Mouse (Mus musculus) lung, embryonic 16.5 days (tissue): ENCODE data around the gene Khnyn. TPM values are rescaled to one million over a fixed set of nuclear protein-coding genes. Genes with fewer than 3 reads are reported as not detected.
A peak's percentile ranks its signal among the peaks of the same experiment; 100 is the strongest.

Experiments
- ATAC-seq: fragments of 200-750 bp; cut with Nextera tagmentation; 2 replicates; pipeline ENCODE4 v1.8.0; 2017; ENCODE audit warnings: low read depth, mild to moderate bottlenecking, moderate library complexity
- H3K27ac ChIP-seq: fragments of 300-500 bp; sonication (generic); 2 replicates; pipeline ENCODE4 v1.5.1; 2014; ENCODE audit warnings: mild to moderate bottlenecking, control low read depth, low read length
- H3K27me3 ChIP-seq: fragments of 300-500 bp; sonication (generic); 2 replicates; pipeline ENCODE4 v1.6.1; 2014; ENCODE audit warnings: low read depth, low read length, mixed read lengths; ENCODE audit not compliant: control insufficient read depth, insufficient read depth
- H3K36me3 ChIP-seq: fragments of 300-500 bp; sonication (generic); 2 replicates; pipeline ENCODE4 v1.6.1; 2014; ENCODE audit warnings: low read length; ENCODE audit not compliant: control insufficient read depth, insufficient read depth
- H3K4me1 ChIP-seq: fragments of 300-500 bp; sonication (generic); replicated peaks from 2 replicates; pipeline ENCODE4 v1.6.1; 2014; ENCODE audit warnings: low read length, mixed read lengths; ENCODE audit not compliant: control insufficient read depth, insufficient read depth
- H3K4me2 ChIP-seq: fragments of 300-500 bp; sonication (generic); 2 replicates; pipeline ENCODE4 v1.6.1; 2014; ENCODE audit warnings: low read depth, low read length, control low read depth
- H3K4me3 ChIP-seq: fragments of 300-500 bp; sonication (generic); 2 replicates; pipeline ENCODE4 v1.5.1; 2014; ENCODE audit warnings: mild to moderate bottlenecking, low read length, control low read depth
- H3K9ac ChIP-seq: fragments of 300-500 bp; sonication (generic); 2 replicates; pipeline ENCODE4 v1.6.1; 2014; ENCODE audit warnings: low read length, control low read depth
- H3K9me3 ChIP-seq: fragments of 300-500 bp; sonication (generic); 2 replicates; pipeline ENCODE4 v1.6.1; 2016; ENCODE audit warnings: low read length; ENCODE audit not compliant: control insufficient read depth
- WGBS: fragments of 180-500 bp; shearing (Covaris S2); extraction: QIAGEN DNeasy Blood & Tissue Kit; methylation state at CpG from one replicate; pipeline ENCODE4 v1.1.7; 2014; 5-methylcytosine and 5-hydroxymethylcytosine counted together
- polyA plus RNA-seq: library from polyadenylated mRNA; unstranded; fragments of >200 nt; fragmentation: Nextera tagmentation; extraction: Ambion mirVana; gene quantifications from 2 replicates; pipeline ENCODE4 v1.2.1, GENCODE M21; 2015

The Khnyn gene
- polyA plus RNA-seq, 1 experiment from 2014 or later = 17.8 TPM

DNA sequence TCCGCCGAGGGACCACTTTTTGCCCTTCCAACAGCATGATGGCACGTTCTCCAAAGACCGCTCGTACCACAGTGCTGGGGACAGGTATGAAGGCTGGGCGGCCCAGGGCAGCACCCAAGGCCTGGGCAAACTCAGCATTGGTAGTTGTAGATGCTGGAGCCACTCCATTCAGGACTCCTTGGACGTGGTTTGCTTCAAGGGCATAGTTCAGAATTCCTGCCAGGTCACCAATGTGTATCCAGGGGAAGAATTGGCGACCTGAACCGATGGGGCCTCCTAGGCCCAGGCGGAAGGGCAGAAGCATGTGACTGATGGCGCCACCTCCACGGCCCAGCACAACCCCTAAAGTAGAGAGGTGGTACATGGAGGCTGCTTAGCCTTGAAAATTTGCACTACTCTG, 12.9 kb downstream of the Khnyn start:
- no peaks in the 10 kb centered on the region for H3K27me3 ChIP-seq
- 90% methylated on average over 12 of the region's 12 CpGs for WGBS
- H3K4me3 ChIP-seq = no peak overlapping the region
- no peaks in the 10 kb centered on the region for H3K9me3 ChIP-seq
- peaks cover 9% of the 10 kb centered on the region; the same call in 1 of the 2 replicates for H3K4me1 ChIP-seq
- no peak overlapping the region for H3K9ac ChIP-seq
- H3K4me2 ChIP-seq = no peak overlapping the region
- peaks cover 38% of the 10 kb centered on the region for H3K36me3 ChIP-seq
- H3K27ac ChIP-seq = no peak overlapping the region
- no peak for ATAC-seq

DNA sequence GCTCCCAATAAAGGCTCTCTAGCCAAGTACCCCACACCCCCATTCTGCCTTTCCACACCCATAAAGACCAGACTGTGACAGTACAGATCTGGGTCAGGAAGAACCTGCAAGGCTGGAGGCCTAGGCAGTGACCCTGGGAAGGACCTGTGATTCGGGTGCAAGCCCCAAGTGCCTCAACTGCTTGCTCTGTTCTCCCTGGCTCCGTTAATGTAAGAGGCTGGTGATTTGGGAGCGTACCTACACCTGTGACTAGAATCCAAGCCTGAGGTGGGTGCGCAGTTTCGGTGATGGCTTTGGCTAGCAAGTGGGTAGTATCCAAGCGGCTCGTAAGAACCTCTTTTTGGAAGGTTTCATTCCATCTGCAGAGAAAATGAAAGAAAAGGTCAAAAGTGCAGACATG, 14.2 kb downstream of the Khnyn start:
- H3K4me2 ChIP-seq = peak overlapping the region; percentile 95
- H3K27me3 ChIP-seq = no peaks in the 10 kb centered on the region
- H3K9me3 ChIP-seq = no peaks in the 10 kb centered on the region
- no peak overlapping the region for H3K9ac ChIP-seq
- H3K4me3 ChIP-seq = no peak overlapping the region
- H3K4me1 ChIP-seq = peaks cover 9% of the 10 kb centered on the region; the same call in 1 of the 2 replicates
- ATAC-seq = no peak
- 84% methylated on average over 7 of the region's 7 CpGs for WGBS
- H3K27ac ChIP-seq = no peak overlapping the region
- peaks cover 31% of the 10 kb centered on the region for H3K36me3 ChIP-seq

DNA sequence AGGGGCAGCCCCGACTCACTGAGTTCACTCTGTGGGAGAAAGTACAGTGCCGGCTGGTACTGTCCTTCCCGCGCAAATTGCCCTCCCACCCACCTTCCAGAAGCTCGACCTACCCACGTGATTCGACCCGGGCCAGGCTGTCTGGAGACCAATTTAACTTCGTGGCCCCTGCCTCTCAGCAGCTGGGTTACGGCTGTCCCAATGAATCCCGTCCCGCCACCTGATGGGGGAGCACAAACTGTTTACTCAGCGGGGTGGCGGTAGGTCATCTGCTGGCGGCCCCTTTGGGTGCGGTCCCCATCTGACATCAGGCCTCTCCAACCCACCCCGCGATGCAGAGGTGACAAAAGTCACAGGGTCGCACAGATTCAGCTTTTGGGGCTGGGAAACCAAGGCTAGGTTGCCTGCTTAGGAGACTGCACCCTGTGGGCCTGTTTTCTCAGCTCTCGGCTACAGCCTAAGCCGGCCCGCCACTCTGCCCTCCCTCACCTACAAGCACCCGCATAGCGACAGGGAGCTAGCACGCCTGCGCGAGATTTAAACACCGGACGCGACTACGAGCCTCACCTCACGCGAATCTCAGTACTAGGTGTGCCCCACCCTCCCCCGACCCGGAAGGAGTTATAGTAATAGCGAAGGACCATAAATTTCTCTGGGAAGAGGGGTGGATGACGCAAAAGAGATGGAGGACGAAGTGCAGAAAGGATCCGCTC, 15.1 kb downstream of the Khnyn start, which contains the start of gene Sdr39u1:
Sdr39u1 (minus strand) TSS at position 593 of the 713 bp plus-strand sequence.
- ATAC-seq = peak; percentile 92
- Histone ChIP-seq H3K4me3 (peak within 1 kb of the TSS; percentile 60), H3K9me3 (no peaks in the 10 kb centered on the region), H3K4me2 (peak within 1 kb of the TSS; percentile 95), H3K9ac (peak within 1 kb of the TSS; percentile 82), H3K27me3 (no peaks in the 10 kb centered on the region), H3K27ac (peak within 1 kb of the TSS; percentile 69), H3K36me3 (peaks cover 26% of the 10 kb centered on the region), H3K4me1 (peaks cover 9% of the 10 kb centered on the region; the same call in 1 of the 2 replicates)
- WGBS = 1% methylated on average over 39 of the region's 39 CpGs

DNA sequence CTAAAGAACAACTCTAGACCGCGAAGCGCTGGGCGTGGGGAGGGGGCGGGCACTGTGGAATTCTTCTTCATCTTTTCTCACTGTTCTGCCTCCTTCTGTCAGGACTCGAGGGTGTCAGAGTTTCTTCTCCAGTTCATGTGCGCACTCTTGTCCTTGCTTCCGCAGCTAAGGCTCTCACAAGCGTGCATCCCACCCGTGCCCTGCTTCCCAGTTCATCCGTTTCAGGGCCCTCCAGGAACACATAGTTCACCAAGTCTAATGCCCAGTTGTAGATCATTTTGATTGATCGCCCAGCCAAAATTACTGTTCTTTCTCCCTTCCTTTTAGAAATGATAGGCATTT, 15.6 kb downstream of the Khnyn start:
- ATAC-seq = peak; percentile 16
- H3K36me3 ChIP-seq = peaks cover 22% of the 10 kb centered on the region
- 5% methylated on average over 12 of the region's 12 CpGs for WGBS
- H3K9ac ChIP-seq = peak overlapping the region; percentile 82
- H3K27ac ChIP-seq = peak overlapping the region; percentile 69
- H3K4me1 ChIP-seq = peaks cover 9% of the 10 kb centered on the region; the same call in 1 of the 2 replicates
- H3K4me2 ChIP-seq = peak overlapping the region; percentile 95
- H3K27me3 ChIP-seq = no peaks in the 10 kb centered on the region
- no peaks in the 10 kb centered on the region for H3K9me3 ChIP-seq
- peak overlapping the region; percentile 60 for H3K4me3 ChIP-seq

DNA sequence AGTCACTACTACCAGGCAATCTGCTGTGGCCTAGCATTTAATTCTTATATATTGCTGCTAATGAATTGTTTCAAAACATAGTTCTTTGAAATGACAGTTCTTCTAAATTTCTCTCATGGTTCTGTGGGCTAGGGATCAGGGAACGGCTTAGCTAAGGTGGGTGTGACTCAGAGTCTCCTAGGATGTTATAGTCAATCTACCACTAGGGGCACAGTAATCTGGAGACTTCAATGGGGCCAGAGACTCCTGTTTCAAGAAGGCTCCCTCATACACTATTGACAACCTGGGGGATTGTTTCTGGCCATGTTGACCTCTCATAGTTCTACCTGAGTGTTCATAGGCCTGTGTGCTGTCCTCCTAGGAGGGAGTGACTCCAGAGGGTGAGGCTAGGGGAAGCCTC, 20.8 kb downstream of the Khnyn start:
- no peaks in the 10 kb centered on the region for H3K9me3 ChIP-seq
- no peak overlapping the region for H3K27ac ChIP-seq
- peaks cover 5% of the 10 kb centered on the region; the same call in 1 of the 2 replicates for H3K4me1 ChIP-seq
- no peak for ATAC-seq
- 14% methylated on average over 1 of the region's 1 CpGs for WGBS
- H3K4me3 ChIP-seq = no peak overlapping the region
- H3K9ac ChIP-seq = no peak overlapping the region
- no peak overlapping the region for H3K4me2 ChIP-seq
- H3K36me3 ChIP-seq = no peaks in the 10 kb centered on the region
- no peaks in the 10 kb centered on the region for H3K27me3 ChIP-seq

DNA sequence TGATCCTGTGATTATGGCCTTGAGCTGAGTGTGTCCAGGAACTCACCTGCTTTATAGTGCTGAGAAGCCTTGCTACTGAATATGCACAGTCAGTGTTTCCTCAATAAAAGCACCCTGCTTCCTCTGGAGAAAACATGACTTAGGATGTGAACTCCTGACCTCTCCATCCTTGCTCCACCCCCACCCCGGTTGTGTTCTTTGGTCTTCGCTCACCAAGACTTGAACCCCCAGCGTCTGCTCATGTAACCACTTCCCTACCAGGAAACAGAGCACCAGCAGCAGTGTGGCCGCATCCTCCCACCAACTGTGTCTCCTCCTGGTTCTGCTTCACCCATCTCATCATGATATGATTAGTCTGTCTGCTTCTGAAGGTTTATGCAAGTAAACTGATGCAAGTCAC, 28.7 kb downstream of the Khnyn start:
- Histone ChIP-seq H3K27me3 (no peaks in the 10 kb centered on the region), H3K4me2 (no peak overlapping the region), H3K36me3 (no peaks in the 10 kb centered on the region), H3K4me3 (no peak overlapping the region), H3K9ac (no peak overlapping the region), H3K4me1 (peaks cover 3% of the 10 kb centered on the region), H3K27ac (no peak overlapping the region), H3K9me3 (no peaks in the 10 kb centered on the region; the same call in 1 of the 2 replicates)
- ATAC-seq = no peak
- WGBS = 43% methylated on average over 4 of the region's 4 CpGs

DNA sequence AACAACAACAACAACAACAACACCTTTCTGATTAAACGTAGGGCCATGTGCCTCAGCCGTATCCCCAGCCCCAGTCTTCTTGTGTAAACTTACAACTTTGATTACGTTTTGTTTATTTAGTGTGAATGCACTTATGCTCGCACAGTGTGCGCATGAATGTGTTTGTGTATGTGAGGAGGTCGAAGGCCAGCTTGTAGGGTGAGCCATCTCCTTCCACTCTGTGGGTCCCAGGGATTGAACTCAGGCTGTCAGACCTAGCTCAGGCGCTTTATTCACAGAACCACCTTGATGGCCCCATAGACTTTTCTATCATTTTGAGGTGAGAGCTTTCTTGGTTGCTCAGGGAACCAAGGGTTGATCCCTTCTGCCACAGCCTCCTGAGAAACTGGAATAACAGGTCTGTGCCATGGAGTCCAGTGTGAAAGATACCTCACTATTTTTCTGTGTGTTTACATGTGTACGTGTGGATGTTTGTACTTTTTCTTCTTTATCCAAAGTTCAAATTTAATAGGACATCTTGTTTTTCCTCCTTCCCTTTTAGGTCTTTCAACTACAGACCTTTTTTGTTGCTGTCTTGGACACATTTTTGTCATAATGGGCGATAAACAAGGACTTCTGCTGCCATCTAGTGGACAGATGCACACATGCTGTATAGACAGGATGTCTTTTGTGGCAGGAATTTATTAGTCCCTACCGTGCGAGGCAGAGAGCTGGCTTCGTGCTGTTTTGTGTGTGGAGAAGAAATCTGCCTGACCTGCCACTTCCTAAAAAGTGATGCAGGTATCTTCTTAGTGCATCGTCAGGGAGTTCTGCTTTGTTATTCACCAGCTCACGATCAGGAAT, 33.7 kb downstream of the Khnyn start:
- H3K4me2 ChIP-seq = no peak overlapping the region
- 13% methylated on average over 14 of the region's 14 CpGs for WGBS
- no peaks in the 10 kb centered on the region for H3K36me3 ChIP-seq
- H3K9ac ChIP-seq = 0 out of 2 replicates have a peak overlapping the region, but pooled peaks have one; percentile 37
- H3K4me3 ChIP-seq = no peak overlapping the region
- H3K27me3 ChIP-seq = no peaks in the 10 kb centered on the region
- H3K9me3 ChIP-seq = no peaks in the 10 kb centered on the region; the same call in 1 of the 2 replicates
- H3K27ac ChIP-seq = 0 out of 2 replicates have a peak overlapping the region, but pooled peaks have one; percentile 4
- peak; percentile 88 for ATAC-seq
- H3K4me1 ChIP-seq = peaks cover 6% of the 10 kb centered on the region

DNA sequence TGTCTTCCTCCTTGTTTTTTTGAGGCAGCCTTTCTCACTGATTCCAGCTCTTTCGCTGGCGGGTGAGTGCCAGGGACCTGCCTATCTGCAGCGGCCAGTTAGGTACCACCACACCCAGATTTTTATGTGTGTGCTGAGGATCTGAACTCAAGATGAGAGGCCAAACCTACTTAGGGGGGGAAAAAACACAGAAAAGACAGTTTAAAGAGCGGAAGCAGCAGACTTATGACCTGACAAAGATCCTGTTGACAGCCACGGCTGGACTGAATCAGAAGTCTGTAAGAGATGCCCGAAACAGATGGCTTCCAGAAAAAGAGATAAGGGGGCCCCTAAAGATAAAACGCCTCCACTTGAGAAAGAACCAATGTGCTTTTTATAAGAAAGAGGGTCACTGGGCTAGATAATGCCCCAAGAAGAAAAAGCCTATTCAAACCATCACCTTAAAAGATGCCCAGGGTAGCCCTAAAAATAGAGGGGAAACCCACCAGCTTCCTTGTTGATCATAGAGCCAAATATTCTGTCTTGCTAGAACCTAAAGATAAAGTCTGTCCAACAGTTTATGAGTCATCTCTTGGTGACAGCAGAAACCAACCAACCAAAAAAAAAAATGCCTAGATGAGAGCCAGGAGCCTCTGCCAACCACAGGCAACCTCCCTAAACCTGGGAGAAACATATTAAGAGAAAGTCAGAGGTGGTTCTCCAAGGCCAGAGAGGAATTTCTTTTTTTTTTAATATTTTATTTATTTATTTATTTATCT, 37.9 kb downstream of the Khnyn start:
- Histone ChIP-seq H3K9me3 (no peaks in the 10 kb centered on the region), H3K4me2 (no peak overlapping the region), H3K27me3 (no peaks in the 10 kb centered on the region), H3K4me1 (peaks cover 6% of the 10 kb centered on the region), H3K9ac (no peak overlapping the region), H3K27ac (no peak overlapping the region), H3K36me3 (no peaks in the 10 kb centered on the region), H3K4me3 (no peak overlapping the region)
- no peak for ATAC-seq
- WGBS = 23% methylated on average over 7 of the region's 7 CpGs
